Mouse (Mus musculus) layer of hippocampus, adult 18-20 months (tissue): Measurements from ENCODE around the gene Zfp663. TPM values are rescaled to one million over a fixed set of nuclear protein-coding genes. Genes with fewer than 3 reads are reported as not detected.

Experiments used
- DNase-seq, 2 experiments: peaks; one replicate each; pipeline ENCODE4 v3.0.0; 2022; ENCODE audit warnings: low spot score in 2 of 2
- total RNA-seq, 2 experiments: library from RNA; stranded (reverse); gene quantifications; 2 replicates each; pipeline ENCODE4 v1.2.3; 2021

Zfp663 gene
- total RNA-seq, 2 experiments from 2014 or later: 0.10 TPM; not detected in 1

DNA sequence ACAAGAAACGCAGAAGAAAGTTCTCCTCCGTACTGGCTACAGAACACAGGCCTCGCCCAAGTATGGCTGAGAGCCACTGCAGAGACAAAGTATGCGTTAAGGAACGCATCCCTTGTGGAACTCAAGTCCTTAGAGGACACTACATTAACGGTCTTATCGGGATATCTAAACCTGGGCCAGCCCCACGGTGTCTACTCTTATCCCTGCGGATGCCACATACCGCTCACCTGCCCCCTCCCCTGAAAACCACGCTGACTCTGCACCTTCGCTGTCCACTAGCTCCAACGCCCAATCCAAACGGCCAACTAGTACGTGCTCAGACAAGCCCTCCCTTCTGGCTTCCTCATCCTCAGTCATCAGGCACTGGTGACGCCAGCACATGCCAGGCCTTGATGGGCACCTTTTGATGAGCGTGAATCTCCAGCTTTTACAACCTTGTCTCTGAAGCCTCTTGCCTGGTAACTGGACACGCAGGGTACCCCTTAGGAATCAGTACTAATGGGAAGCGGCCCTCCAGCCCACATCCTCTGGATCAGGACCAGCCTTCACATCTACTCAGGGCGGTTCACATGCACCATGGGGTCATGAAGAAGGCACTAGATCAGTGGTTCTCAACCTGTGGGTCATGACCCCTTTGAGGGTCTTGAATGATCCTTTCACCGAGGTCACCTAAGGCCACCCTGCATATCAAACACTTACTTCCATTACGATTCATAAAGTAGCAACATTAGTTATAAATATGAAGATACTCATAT, 46.4 kb downstream of the Zfp663 start:
- DNase-seq: no peak

DNA sequence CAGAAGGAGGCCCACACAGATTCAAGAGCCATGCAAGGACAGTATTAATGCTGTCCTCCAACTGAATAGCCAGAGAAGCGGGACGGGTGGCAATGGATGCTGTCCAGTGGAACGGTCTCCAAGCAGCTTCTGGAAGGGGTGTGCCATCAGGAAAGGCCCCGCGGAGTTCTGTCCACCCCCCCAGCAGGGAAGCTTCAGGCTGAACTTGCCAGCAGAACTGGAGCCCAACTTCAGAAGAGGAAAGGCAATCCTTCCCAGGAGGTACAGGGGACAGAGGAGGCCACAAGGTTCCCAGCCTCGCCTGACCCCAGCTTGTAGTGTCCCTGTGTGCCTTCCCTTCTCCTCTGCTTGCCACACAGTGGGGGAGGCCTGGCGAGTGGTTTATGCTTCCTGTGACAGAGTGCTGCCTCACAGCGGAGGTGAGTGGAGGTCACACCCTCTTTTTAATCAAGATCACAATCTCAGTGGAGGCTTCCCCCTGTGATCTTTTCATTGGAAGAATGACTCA, 47.1 kb downstream of the Zfp663 start:
- no peak for DNase-seq

DNA sequence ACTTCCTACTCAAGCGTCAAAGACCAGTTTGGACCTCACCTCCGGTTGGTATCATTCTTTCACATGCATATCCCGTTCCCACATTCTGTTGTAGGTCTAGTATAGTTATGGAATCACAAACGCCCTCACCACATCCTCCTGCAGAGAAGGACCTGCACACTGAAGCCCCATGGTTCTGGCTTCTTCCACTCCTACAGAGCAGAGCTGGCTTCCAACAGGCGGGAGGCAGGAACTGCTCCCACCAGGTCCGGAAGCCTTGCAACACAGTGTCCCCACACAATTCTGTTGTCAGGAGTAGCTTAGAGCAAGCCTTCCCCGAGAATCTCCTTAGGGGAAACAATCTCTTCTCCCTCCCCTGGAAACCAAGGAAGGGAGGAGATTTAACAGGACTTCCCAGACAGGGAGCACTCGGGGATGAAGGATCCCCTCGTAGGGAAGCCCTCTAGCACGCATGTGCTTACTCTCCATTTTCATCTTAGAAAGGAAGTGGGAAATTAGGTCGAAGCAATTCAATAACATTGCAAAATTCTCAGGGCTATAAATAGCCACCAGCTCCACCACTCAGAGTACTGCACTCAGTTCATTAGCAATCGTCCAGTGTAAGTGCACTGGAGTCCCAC, 47.9 kb downstream of the Zfp663 start:
- peak in 1 of 2 experiments; percentile 71 for DNase-seq

DNA sequence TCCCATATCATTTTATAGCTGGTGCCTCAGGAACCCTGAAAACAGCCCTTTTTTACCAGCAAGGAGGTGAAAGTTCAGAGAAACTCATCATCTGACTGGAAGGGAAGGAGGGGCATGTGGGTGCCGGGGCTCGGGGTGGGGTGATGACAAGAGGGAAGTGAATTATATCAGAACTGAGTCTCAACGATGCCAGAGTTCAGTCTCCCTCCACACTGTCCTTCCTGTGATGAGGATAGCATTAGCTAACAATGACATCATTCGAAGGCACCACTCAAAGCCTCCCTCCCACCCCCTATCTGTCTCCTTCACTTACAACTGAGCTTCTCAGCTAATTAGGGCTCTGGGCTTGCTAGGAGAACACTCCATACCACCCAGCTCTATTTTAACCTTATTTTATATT, 49.0 kb downstream of the Zfp663 start:
- DNase-seq: no peak

DNA sequence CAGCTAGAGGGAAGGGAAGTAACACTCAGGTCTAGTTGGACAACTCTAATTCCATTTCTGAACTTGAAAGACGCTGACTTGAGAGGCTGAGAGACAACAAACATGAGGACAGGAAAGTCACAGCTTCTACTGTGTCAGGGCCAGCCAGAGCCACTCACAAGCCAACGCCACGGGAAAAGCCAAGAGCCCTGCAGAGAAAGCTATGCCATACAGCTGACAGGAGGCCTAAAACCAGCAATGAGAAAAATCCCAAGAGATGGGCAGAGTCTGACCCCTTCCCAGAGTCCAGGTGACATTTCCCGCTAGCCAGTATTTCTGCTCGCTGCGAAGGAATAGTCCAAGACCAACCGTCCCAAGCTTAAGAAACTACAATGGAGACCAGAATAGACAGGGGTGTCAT, 49.6 kb downstream of the Zfp663 start:
- no peak for DNase-seq

DNA sequence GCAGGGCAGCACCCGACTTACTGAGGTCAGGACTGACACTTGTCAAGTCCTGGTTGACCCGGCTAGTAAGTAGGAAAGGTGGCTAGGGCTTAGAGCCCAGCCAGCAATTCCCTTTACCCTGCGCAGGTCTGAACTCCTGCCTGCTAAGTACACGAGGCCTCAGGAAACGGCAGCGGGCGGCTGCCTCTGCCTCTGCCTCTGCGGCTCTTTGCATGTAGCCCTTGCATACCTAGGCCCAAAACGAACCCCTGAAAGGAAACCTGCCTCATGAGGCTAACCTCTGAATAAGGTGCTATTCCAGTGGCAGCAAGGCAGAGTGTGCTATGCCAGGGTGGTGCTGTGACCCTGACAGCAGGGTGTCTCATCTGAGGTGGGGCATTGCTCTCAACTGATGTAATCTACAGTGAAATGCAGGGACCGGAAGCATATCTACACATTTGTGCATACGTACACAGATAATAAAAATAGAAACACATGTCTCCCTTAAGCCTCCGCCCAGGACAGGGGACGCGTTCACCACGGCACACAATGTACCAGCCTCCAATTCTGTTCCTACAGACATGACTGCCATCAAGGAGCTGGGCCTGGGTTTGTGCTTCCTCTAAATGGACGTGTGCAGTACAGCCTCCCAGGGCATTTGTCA, 50.8 kb downstream of the Zfp663 start:
- no peak for DNase-seq

DNA sequence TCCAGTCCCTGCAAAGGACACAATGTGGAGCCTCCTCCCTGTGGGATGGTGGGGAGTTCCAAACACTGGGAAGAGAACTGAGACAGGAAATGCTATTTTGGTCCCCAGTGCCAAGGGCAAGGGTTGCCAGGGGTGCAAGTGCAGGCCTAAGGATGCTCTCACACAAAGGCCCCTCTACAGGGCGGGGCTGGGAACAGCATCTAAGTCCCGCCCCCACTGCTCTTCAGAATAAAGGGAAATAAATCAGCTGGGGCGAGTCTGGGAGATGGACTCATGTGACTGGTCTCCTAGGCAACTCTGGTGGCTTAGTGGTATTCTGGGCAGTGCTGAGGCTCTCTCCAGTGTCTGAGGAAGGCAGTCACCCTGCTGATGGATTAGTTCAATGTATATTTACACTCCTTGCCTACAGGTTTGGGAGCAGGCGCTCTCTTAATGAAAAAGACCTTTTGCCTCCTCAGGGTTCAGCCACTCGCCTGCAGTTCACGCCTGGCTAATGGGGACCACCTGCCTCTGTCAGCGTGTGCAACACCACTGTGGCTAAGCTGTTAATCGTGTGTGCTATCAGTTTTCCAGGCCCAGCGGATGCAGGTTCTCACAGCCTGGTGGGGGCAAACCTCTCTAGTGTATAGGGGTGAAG, 51.6 kb downstream of the Zfp663 start:
- DNase-seq: peak; percentile 62 to 82

DNA sequence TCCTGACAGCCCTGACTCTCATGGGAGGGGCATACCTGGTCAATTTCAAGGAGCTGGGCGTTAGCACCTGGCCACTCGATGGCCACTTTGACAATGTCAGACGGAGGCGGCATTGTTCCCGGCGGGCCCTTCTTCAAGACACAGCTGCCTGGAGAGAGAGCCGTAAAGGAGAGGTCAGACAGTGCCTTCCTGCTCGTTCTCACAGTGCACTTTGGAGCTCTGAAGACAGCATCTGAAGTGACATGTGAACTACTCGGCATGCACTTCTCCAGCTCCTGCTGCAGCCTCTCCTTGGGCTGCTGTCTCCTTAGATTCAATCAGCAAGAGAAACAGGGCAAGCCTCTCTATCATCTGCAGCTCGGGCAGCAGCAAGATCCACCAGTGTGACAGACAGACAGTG, 52.3 kb downstream of the Zfp663 start:
- no peak for DNase-seq

DNA sequence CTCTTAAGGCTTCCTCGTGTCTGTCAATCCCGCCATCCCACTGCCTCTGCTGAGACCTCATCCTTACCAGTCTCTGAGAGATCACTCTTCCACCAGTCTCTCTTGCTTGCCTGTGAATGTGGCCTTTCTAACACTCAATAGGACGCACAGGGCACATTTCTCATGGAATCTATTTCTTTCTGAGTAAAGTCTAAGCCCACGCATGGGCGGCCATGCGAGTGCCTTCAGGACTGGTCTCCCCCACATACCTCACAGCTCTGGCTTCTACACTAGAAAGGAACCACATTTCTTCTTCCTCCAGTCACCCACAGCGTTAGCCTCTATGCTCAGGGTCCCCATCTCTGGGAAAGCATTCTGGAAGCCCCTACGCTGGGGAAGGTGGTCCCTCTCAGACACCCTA, 54.3 kb downstream of the Zfp663 start:
- DNase-seq: no peak

DNA sequence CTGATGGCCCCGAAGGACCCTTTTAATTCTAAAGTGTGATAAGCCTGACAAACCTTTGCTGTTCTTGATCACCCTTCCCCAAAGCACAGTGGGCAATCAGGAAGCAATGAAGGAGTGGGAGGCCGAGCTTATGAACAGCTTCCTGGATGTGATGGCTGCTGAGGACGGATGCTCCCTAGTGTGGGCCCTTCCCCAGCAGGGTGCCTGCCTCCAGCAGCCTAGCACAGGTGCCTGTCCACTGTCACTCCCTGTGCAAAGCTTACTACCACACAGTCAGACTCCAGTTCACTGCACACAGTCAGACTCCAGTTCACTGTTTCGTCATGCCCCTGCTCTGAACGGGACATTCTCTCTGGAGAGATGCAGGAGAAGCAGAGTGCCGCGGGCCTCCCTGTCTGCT, 56.1 kb downstream of the Zfp663 start:
- no peak for DNase-seq

DNA sequence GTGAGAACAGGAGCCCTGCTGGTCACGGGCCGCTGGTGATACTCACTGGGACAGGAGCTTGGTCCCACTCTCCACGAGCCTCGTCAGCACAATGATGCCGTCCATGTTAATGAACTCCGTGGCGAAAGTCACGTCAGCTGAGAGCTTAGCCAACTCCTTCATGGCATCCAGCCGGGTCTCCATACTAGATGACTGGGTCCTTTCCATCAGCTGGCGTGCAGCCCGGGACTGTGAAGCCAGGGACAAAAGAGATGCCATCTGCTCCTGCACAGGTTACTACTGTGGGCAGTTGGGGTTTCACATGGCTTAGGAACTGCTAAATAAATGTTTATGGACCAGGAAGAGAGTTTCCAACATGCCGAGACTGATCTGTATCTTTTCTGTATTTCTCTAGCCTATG, 57.0 kb downstream of the Zfp663 start:
- no peak for DNase-seq

DNA sequence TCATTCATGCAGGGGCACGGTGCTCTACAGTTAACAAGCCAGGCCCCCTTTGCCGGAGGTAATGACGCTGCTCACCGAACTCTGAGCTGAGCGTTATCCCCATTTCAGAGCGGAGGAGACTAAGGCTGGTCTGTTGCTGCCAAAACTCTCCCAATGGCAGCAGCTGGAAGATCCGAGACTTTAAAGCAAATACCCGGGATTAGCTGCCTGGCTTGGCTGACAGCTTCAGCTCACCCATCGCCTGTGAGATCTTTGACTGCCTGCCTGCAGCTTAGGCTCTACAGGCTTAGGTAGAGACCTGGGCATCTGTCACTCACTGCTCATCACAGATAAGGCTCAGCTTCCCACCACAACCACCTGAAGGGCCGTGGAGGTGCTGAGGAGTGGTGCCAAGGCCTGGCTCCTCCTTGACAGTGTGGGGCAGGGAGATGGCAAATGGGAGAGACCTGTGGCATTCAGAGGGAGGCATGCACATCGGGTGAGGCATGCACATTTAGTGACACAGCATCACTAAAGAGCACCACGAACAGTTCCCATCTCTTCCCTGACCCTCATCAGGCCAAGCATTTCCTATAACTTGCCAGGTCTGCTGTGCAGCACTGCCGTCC, 57.6 kb downstream of the Zfp663 start:
- no peak for DNase-seq

DNA sequence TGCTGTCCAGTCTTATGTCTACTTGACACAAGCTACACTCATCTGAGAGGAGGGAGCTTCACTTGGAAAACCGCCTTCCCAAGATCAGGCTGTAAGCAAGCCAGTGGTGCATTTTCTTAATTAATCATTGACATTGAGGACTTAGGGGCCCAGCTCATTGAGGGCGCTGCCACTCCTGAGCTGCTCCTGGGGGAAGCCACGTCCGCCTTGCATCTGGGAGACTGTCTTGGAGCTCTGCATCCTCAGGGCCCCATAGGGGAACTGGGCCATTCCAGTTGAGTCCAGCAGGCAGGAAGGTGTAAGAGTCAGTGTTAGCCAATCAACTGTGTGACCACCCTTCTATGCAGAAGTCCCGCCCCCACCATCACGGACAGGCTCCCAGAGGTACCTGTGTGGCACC, 60.7 kb downstream of the Zfp663 start:
- no peak for DNase-seq

DNA sequence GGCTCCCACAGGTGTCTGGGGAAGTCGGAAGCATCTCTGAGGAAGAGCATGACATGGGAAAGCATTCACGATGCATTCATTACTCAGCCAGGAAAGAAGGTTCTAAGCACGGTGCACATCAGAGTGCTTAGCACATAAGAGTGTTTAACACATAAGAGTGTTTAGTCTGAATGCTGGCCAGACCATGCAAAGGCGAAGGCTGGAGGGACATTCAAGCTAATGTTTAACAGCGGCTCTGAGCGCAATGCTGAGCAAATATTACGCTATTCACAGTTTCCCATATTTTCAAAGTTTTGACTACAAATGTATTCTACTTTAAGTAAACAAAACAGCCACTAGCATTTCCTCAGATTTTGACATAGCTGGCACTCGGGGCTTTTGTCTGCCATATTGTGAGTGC, 63.1 kb downstream of the Zfp663 start:
- DNase-seq: no peak

DNA sequence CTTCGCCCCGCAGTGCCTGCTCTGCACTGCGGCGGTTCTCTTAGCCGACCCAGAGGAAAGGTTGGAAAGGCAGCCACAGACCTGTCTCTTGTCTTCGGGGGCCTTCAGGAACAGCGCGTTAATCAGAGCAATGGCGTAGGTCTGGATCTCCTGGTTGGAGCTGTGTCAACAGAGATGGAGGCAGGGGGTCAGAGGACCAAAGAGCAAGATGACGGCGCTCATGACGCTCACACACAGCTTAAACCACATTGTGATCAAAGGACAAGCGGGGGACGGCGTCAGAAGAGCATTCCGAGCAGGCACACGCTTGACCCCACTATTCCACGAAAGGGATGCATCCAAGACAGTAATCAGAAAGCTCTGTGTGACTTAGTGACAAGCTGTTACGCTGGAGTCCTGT, 63.7 kb downstream of the Zfp663 start:
- no peak for DNase-seq

DNA sequence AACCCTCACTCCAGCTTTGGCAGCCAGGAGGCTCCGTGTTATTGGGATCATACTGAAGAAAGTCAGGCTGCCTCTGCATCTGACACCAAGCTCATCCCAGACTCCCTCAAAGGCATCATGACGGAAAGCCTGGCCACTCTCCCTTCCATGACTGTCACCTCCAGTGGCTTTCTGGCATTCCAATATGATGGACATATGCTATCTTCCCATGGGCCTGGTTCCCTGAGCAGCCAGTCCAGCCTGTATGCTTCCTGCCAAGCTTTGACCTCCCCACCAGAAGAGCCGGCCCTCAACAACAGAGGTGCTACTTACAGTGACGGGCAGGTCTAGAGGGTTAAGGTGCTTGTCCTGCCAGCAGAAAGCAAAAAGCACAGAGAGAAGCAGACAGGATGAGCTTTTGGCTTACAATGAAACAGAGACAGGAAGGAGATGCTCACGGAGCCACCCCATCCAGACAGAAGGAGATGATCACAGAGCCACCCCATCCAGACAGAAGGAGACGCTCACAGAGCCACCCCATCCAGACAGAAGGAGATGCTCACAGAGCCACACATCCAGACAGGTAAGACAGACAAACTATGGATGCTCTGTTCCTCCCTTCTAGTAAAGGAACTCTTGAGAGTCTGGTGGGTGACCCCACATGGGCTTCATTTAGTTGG, 65.0 kb downstream of the Zfp663 start:
- DNase-seq: no peak

DNA sequence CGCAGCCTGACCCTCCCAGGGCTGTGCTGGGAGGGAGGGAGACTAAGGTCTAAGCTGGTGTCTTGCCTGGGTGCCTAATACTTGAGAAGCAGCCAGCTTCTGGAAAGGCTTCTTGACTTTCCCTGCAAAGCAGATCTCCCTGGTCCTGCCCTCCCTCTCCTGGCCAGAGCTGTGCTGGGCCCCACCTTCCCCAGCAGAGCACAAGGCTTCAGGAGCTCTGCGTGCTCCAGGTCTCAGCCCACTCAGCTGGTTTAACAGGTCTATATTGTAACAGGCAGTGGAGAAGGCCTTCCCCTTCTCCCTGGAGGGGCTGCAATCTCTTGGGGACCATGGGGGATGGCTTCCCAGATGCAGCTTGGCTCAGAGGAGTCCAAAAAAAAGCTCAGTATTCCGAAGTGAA, 67.1 kb downstream of the Zfp663 start:
- no peak for DNase-seq
